Mouse (Mus musculus) spleen, adult 18-20 months (tissue): ENCODE measurements around the gene Mat2a.
"Not testable (repeated sequence)": the region's sequence is repeated elsewhere in the genome, so short reads cannot be mapped to it uniquely, and the experiment has no call there.

Experiments used
- DNase-seq, 2 experiments: peaks; one replicate each; pipeline ENCODE4 v3.0.0; 2022; ENCODE audit warnings: mixed read lengths in 2 of 2

The Mat2a gene

GRCm38 (mm10) chr6:72439355-72440185, at the start of gene Mat2a:
Gene Mat2a (minus strand): TSS chr6:72439558.
- DNase-seq, result peak; percentile 89 to 93

GRCm38 (mm10) chr6:72488850-72489249, 49.5 kb upstream of the Mat2a start:
- no peak for DNase-seq

GRCm38 (mm10) chr6:72487282-72487681, 47.9 kb upstream of the Mat2a start:
- no peak for DNase-seq

GRCm38 (mm10) chr6:72486307-72486706, 46.9 kb upstream of the Mat2a start:
- no peak for DNase-seq

- no peak for DNase-seq
Observed at GRCm38 (mm10) chr6:72484887-72485286, 45.5 kb upstream of the Mat2a start.

- DNase-seq, result no peak
Observed at GRCm38 (mm10) chr6:72482156-72482555, 42.8 kb upstream of the Mat2a start.

- DNase-seq, result no peak
Observed at GRCm38 (mm10) chr6:72480422-72480702, 41.0 kb upstream of the Mat2a start.

- DNase-seq, result no peak
Observed at GRCm38 (mm10) chr6:72479645-72480421, 40.5 kb upstream of the Mat2a start.

- DNase-seq, result not testable (repeated sequence)
Observed at GRCm38 (mm10) chr6:72478691-72479090, 39.3 kb upstream of the Mat2a start.

- no peak for DNase-seq
Observed at GRCm38 (mm10) chr6:72477621-72478020, 38.3 kb upstream of the Mat2a start.

GRCm38 (mm10) chr6:72476836-72477235, 37.5 kb upstream of the Mat2a start:
- no peak for DNase-seq

GRCm38 (mm10) chr6:72475221-72475985, 36.0 kb upstream of the Mat2a start:
- no peak for DNase-seq

GRCm38 (mm10) chr6:72473264-72474041, 34.1 kb upstream of the Mat2a start:
- DNase-seq, result no peak

- DNase-seq, result no peak
Observed at GRCm38 (mm10) chr6:72466171-72466570, 26.8 kb upstream of the Mat2a start.

- DNase-seq, result no peak
Observed at GRCm38 (mm10) chr6:72465361-72466157, 26.2 kb upstream of the Mat2a start.

- not testable (repeated sequence) for DNase-seq
Observed at GRCm38 (mm10) chr6:72462550-72463257, 23.3 kb upstream of the Mat2a start.

GRCm38 (mm10) chr6:72460036-72460801, 20.9 kb upstream of the Mat2a start:
- no peak for DNase-seq

- DNase-seq, result no peak
Observed at GRCm38 (mm10) chr6:72458921-72459320, 19.6 kb upstream of the Mat2a start.

- no peak for DNase-seq
Observed at GRCm38 (mm10) chr6:72458418-72458817, 19.1 kb upstream of the Mat2a start.

GRCm38 (mm10) chr6:72456567-72456966, 17.2 kb upstream of the Mat2a start:
- DNase-seq, result no peak
